Mouse (Mus musculus): ENCODE measurements around the gene Pigf.
"Not testable (repeated sequence)": the region's sequence is repeated elsewhere in the genome, so short reads cannot be mapped to it uniquely, and the experiment has no call there.

The Pigf gene

GRCm38 (mm10) chr17:87025269-87025949 lies at the start of gene Pigf, which contains the start of gene Cript:
TSS of gene Pigf (minus strand) at chr17:87025406.
TSS of gene Cript (plus strand) at chr17:87025550.
- peak; percentile 99 for DNase-seq (ENCODE audit: low read depth, low spot score)

GRCm38 (mm10) chr17:87073470-87073869 lies 48.3 kb upstream of the Pigf start:
- no peak for DNase-seq (ENCODE audit: low read depth, low spot score)

GRCm38 (mm10) chr17:87072766-87073440 lies 47.7 kb upstream of the Pigf start:
- DNase-seq (ENCODE audit: low read depth, low spot score), result no peak

- DNase-seq (ENCODE audit: low read depth, low spot score), result not testable (repeated sequence)
These were observed 47.0 kb upstream of the Pigf start for GRCm38 (mm10) chr17:87072183-87072582.

- DNase-seq (ENCODE audit: low read depth, low spot score), result no peak
These were observed 43.8 kb upstream of the Pigf start for GRCm38 (mm10) chr17:87068997-87069396.

GRCm38 (mm10) chr17:87063969-87064368 lies 38.8 kb upstream of the Pigf start:
- DNase-seq (ENCODE audit: low read depth, low spot score), result no peak

GRCm38 (mm10) chr17:87063461-87063860 lies 38.3 kb upstream of the Pigf start:
- no peak for DNase-seq (ENCODE audit: low read depth, low spot score)

- DNase-seq (ENCODE audit: low read depth, low spot score), result peak; percentile 40
These were observed 37.4 kb upstream of the Pigf start for GRCm38 (mm10) chr17:87062639-87063038.

GRCm38 (mm10) chr17:87057486-87058266 lies 32.5 kb upstream of the Pigf start:
- DNase-seq (ENCODE audit: low read depth, low spot score), result no peak

- no peak for DNase-seq (ENCODE audit: low read depth, low spot score)
These were observed 31.6 kb upstream of the Pigf start for GRCm38 (mm10) chr17:87056761-87057160.

- DNase-seq (ENCODE audit: low read depth, low spot score), result no peak
These were observed 30.5 kb upstream of the Pigf start for GRCm38 (mm10) chr17:87055663-87056062.

GRCm38 (mm10) chr17:87055051-87055459 lies 29.8 kb upstream of the Pigf start:
- no peak for DNase-seq (ENCODE audit: low read depth, low spot score)

- DNase-seq (ENCODE audit: low read depth, low spot score), result no peak
These were observed 28.7 kb upstream of the Pigf start for GRCm38 (mm10) chr17:87053921-87054320.

- DNase-seq (ENCODE audit: low read depth, low spot score), result no peak
These were observed 27.2 kb upstream of the Pigf start for GRCm38 (mm10) chr17:87052432-87052831.

- no peak for DNase-seq (ENCODE audit: low read depth, low spot score)
These were observed 26.4 kb upstream of the Pigf start for GRCm38 (mm10) chr17:87051652-87052051.

- DNase-seq (ENCODE audit: low read depth, low spot score), result peak; percentile 15
These were observed 25.4 kb upstream of the Pigf start for GRCm38 (mm10) chr17:87050469-87051175.

GRCm38 (mm10) chr17:87049696-87050095 lies 24.5 kb upstream of the Pigf start:
- DNase-seq (ENCODE audit: low read depth, low spot score), result no peak

- no peak for DNase-seq (ENCODE audit: low read depth, low spot score)
These were observed 19.6 kb upstream of the Pigf start for GRCm38 (mm10) chr17:87044796-87045195.

GRCm38 (mm10) chr17:87044364-87044763 lies 19.2 kb upstream of the Pigf start:
- peak; percentile 93 for DNase-seq (ENCODE audit: low read depth, low spot score)

- DNase-seq (ENCODE audit: low read depth, low spot score), result peak; percentile 29
These were observed 16.5 kb upstream of the Pigf start for GRCm38 (mm10) chr17:87041739-87042138.

GRCm38 (mm10) chr17:87038496-87038895 lies 13.3 kb upstream of the Pigf start:
- DNase-seq (ENCODE audit: low read depth, low spot score), result no peak

All from ZHBTc4 (cell line).